Mouse (Mus musculus) midbrain, embryonic 15.5 days (tissue): ENCODE results near the gene Popdc3. TPM values are rescaled to one million over a fixed set of nuclear protein-coding genes. Genes with fewer than 3 reads are reported as not detected.
"Not testable (repeated sequence)": the region's sequence is repeated elsewhere in the genome, so short reads cannot be mapped to it uniquely, and the experiment has no call there.

Source experiments
- ATAC-seq: fragments of 200-750 bp; cut with Nextera tagmentation; replicated peaks from 2 replicates; pipeline ENCODE4 v1.8.0; 2017; ENCODE audit warnings: moderate TSS enrichment
- H3K27ac ChIP-seq: fragments of 300-500 bp; sonication (generic); 2 replicates; pipeline ENCODE4 v1.5.1; 2015; ENCODE audit warnings: mild to moderate bottlenecking, inconsistent platforms
- H3K27me3 ChIP-seq: fragments of 300-500 bp; sonication (generic); replicated peaks from 2 replicates; pipeline ENCODE4 v1.6.1; 2015; ENCODE audit warnings: inconsistent platforms
- H3K36me3 ChIP-seq: fragments of 300-500 bp; sonication (generic); replicated peaks from 2 replicates; pipeline ENCODE4 v1.6.1; 2015; ENCODE audit warnings: inconsistent platforms
- H3K4me1 ChIP-seq: fragments of 300-500 bp; sonication (generic); 2 replicates; pipeline ENCODE4 v1.6.1; 2015; ENCODE audit warnings: inconsistent platforms
- H3K4me2 ChIP-seq: fragments of 300-500 bp; sonication (generic); 2 replicates; pipeline ENCODE4 v1.6.1; 2015; ENCODE audit warnings: inconsistent platforms, mild to moderate bottlenecking, moderate library complexity
- H3K4me3 ChIP-seq: fragments of 300-500 bp; sonication (generic); 2 replicates; pipeline ENCODE4 v1.5.1; 2015; ENCODE audit warnings: mild to moderate bottlenecking, inconsistent platforms
- H3K9ac ChIP-seq: fragments of 300-500 bp; sonication (generic); 2 replicates; pipeline ENCODE4 v1.6.1; 2015; ENCODE audit warnings: mild to moderate bottlenecking, inconsistent platforms
- H3K9me3 ChIP-seq: fragments of 300-500 bp; sonication (generic); 2 replicates; pipeline ENCODE4 v1.6.1; 2016; ENCODE audit warnings: inconsistent platforms
- WGBS: fragments of 180-500 bp; shearing (Covaris S2); methylation state at CpG from one replicate; pipeline ENCODE4 v1.1.7; 2015; ENCODE audit warnings: mixed read lengths; 5-methylcytosine and 5-hydroxymethylcytosine counted together
- polyA plus RNA-seq: library from polyadenylated mRNA; unstranded; fragments of >200 nt; fragmentation: Nextera tagmentation; extraction: Ambion mirVana; gene quantifications from 2 replicates; pipeline ENCODE4 v1.2.1, GENCODE M21; 2015

Popdc3 gene
- polyA plus RNA-seq, 1 experiment from 2014 or later: 0.96 TPM

GRCm38 (mm10) chr10:45334925-45335324, 157.0 kb downstream of the Popdc3 start:
- 25% methylated on average over 7 of the region's 7 CpGs for WGBS
- no peaks in the 10 kb centered on the region for H3K9me3 ChIP-seq
- H3K9ac ChIP-seq: no peak overlapping the region
- H3K27ac ChIP-seq: no peak overlapping the region
- peaks cover 9% of the 10 kb centered on the region for H3K4me1 ChIP-seq
- no peaks in the 10 kb centered on the region for H3K36me3 ChIP-seq
- ATAC-seq: peak; percentile 43; the same call in 1 of the 2 replicates
- H3K27me3 ChIP-seq: peaks cover 25% of the 10 kb centered on the region
- peak overlapping the region; percentile 96 for H3K4me2 ChIP-seq
- H3K4me3 ChIP-seq: peak overlapping the region; percentile 68

- Histone ChIP-seq H3K36me3 (no peaks in the 10 kb centered on the region), H3K9me3 (no peaks in the 10 kb centered on the region), H3K4me3 (peak within 1 kb of the TSS; percentile 68), H3K9ac (peak within 1 kb of the TSS; percentile 47), H3K27ac (no peak within 1 kb of the TSS), H3K27me3 (peaks cover 25% of the 10 kb centered on the region), H3K4me2 (peak within 1 kb of the TSS; percentile 96), H3K4me1 (peaks cover 9% of the 10 kb centered on the region)
- peak; percentile 83 for ATAC-seq
- WGBS: under 1% methylated on average over 116 of the region's 116 CpGs
These were observed 157.8 kb downstream of the Popdc3 start, which contains the start of gene Bves for GRCm38 (mm10) chr10:45335434-45336422. TSS of gene Bves (plus strand) at chr10:45335772.

GRCm38 (mm10) chr10:45339106-45339505, 161.2 kb downstream of the Popdc3 start:
- H3K4me2 ChIP-seq: no peak overlapping the region
- H3K4me3 ChIP-seq: no peak overlapping the region
- no peak overlapping the region for H3K9ac ChIP-seq
- no peak for ATAC-seq
- peaks cover 9% of the 10 kb centered on the region for H3K4me1 ChIP-seq
- H3K9me3 ChIP-seq: no peaks in the 10 kb centered on the region
- no peak overlapping the region for H3K27ac ChIP-seq
- 81% methylated on average over 7 of the region's 7 CpGs for WGBS
- peaks cover 15% of the 10 kb centered on the region for H3K27me3 ChIP-seq
- H3K36me3 ChIP-seq: no peaks in the 10 kb centered on the region

GRCm38 (mm10) chr10:45344381-45344780, 166.5 kb downstream of the Popdc3 start:
- no peak overlapping the region for H3K9ac ChIP-seq
- H3K9me3 ChIP-seq: no peaks in the 10 kb centered on the region
- no peak overlapping the region for H3K4me3 ChIP-seq
- WGBS: 88% methylated on average over 4 of the region's 4 CpGs
- no peaks in the 10 kb centered on the region for H3K36me3 ChIP-seq
- ATAC-seq: no peak
- no peak overlapping the region for H3K27ac ChIP-seq
- H3K4me1 ChIP-seq: no peaks in the 10 kb centered on the region
- no peak overlapping the region for H3K4me2 ChIP-seq
- H3K27me3 ChIP-seq: no peaks in the 10 kb centered on the region

GRCm38 (mm10) chr10:45345217-45345616, 167.3 kb downstream of the Popdc3 start:
- Histone ChIP-seq H3K9ac (no peak overlapping the region), H3K9me3 (no peaks in the 10 kb centered on the region), H3K4me2 (no peak overlapping the region), H3K27me3 (no peaks in the 10 kb centered on the region), H3K4me1 (no peaks in the 10 kb centered on the region), H3K36me3 (no peaks in the 10 kb centered on the region), H3K27ac (no peak overlapping the region), H3K4me3 (no peak overlapping the region)
- WGBS: 81% methylated on average over 9 of the region's 9 CpGs
- no peak for ATAC-seq

- H3K4me3 ChIP-seq, ATAC-seq, H3K9ac ChIP-seq, H3K27me3 ChIP-seq, H3K4me2 ChIP-seq, H3K9me3 ChIP-seq, H3K4me1 ChIP-seq, H3K36me3 ChIP-seq, H3K27ac ChIP-seq: not testable (repeated sequence)
- WGBS: 89% methylated on average over 3 of the region's 3 CpGs
These were observed 170.2 kb downstream of the Popdc3 start for GRCm38 (mm10) chr10:45348143-45348542.

GRCm38 (mm10) chr10:45356091-45356490, 178.2 kb downstream of the Popdc3 start:
- WGBS: 89% methylated on average over 6 of the region's 6 CpGs
- Histone ChIP-seq H3K36me3 (no peaks in the 10 kb centered on the region), H3K4me3 (no peak overlapping the region), H3K4me2 (no peak overlapping the region), H3K4me1 (no peaks in the 10 kb centered on the region), H3K27me3 (no peaks in the 10 kb centered on the region), H3K9me3 (no peaks in the 10 kb centered on the region), H3K9ac (no peak overlapping the region), H3K27ac (no peak overlapping the region)
- no peak for ATAC-seq

GRCm38 (mm10) chr10:45363396-45363795, 185.5 kb downstream of the Popdc3 start:
- no peak for ATAC-seq
- WGBS: 49% methylated on average over 5 of the region's 5 CpGs
- H3K27me3 ChIP-seq: no peaks in the 10 kb centered on the region

GRCm38 (mm10) chr10:45366987-45367705, 189.2 kb downstream of the Popdc3 start:
- Histone ChIP-seq H3K27ac (no peak overlapping the region), H3K4me2 (no peak overlapping the region), H3K9me3 (no peaks in the 10 kb centered on the region), H3K4me3 (no peak overlapping the region), H3K27me3 (no peaks in the 10 kb centered on the region), H3K9ac (no peak overlapping the region), H3K4me1 (no peaks in the 10 kb centered on the region), H3K36me3 (no peaks in the 10 kb centered on the region)
- peak; percentile 67; the same call in 1 of the 2 replicates for ATAC-seq
- WGBS: 80% methylated on average over 17 of the region's 17 CpGs

More at GRCm38 (mm10) chr10:45363396-45363795, 185.5 kb downstream of the Popdc3 start:
- Histone ChIP-seq H3K4me2 (no peak overlapping the region), H3K4me3 (no peak overlapping the region), H3K9ac (no peak overlapping the region), H3K9me3 (no peaks in the 10 kb centered on the region), H3K4me1 (no peaks in the 10 kb centered on the region), H3K36me3 (no peaks in the 10 kb centered on the region), H3K27ac (no peak overlapping the region)

Other genes with a start within 250 kb of the Popdc3 start
- 24.7 and 25.4 TPM in 2 replicates for gene Prep, start 110.9 kb upstream of the Popdc3 start, polyA plus RNA-seq
- gene Bves, start 157.7 kb downstream of the Popdc3 start, polyA plus RNA-seq: 1.5 and 1.6 TPM in 2 replicates